Comparison of ENCODE assay signal across 24 mouse cellular contexts in the genomic region with DNA sequence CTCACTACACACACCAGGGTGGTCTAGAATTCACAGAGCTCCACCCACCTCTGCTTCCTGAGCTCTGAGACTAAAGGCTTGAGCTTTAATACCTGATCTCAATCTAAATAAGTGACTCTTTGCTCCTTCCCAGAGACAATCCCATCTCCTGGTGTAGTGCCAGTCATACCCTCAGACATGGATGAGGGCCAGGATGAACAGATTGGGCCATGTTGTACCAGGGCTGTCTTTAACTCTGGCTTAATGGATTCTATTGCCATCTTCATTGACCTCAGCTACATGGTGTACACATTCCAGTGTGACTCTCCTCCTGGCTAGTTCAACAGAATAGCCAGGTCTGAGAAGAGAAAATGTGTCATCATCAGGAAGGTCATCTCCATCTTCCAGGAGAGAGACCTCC. TPM values are rescaled to one million over a fixed set of nuclear protein-coding genes. Genes with fewer than 3 reads are reported as not detected.
DNase-seq lines count a peak whose midpoint lies in the region; ATAC-seq lines count a peak whose summit lies in the region.
"Had no signal": no experiment of that assay in that cellular context is flagged by ENCODE, and none has a peak within 500 bp of the region (broad histone marks: within the 10 kb centered on the region; RNA-seq: fewer than 3 reads in every experiment).

No protein-coding gene starts in this region.

- peak; percentile 52; the same call in 1 of the 2 replicates for ATAC-seq in cerebellum, adult (ENCODE audit: insufficient number of reproducible peaks, low FRiP score, low TSS enrichment)
- ATAC-seq: activated CD4-positive, CD25-positive, alpha-beta regulatory T cell, adult 4 months; forebrain, postnatal 0 days; intestine, embryonic 16.5 days; lung, postnatal 0 days; midbrain, embryonic 13.5 days had no signal

- DNase-seq in brain, adult 2 months (ENCODE audit: low read depth, low spot score): peak; percentile 60
- peak; percentile 55 for DNase-seq in cerebellum, adult 8-10 months
- DNase-seq in cerebellum, postnatal 25 days: peak; percentile 75 to 80
- no peak for DNase-seq in kidney, postnatal 10 days
- DNase-seq in adrenal gland, postnatal 36 days: no peak
- DNase-seq: adrenal gland, adult 8-10 months; B cell, adult 2 months; forebrain, postnatal 0 days; gastrocnemius, postnatal 10 days; kidney, adult 8-10 months; kidney, postnatal 36 days; liver, embryonic 13.5 days; lung, adult 18-20 months; retina, postnatal 1 day; right cerebral cortex, postnatal 14 days had no signal

RNA-seq across cellular contexts. Expression of gene Muc4, which starts 9.2 kb away (rescaled TPM):
- not detected for total RNA-seq in adrenal gland, postnatal 36 days (2021)
- total RNA-seq: adrenal gland, adult 8-10 months; common myeloid progenitor, adult 5-6 weeks; forebrain, postnatal 0 days; layer of hippocampus, adult 2 months; layer of hippocampus, postnatal 14 days; megakaryocyte-erythroid progenitor cell, adult 5-6 weeks had no signal

Comparison
In these comparisons a context has a peak if more than half of its experiments do, and no peak if none do; other contexts are left out.
1. DNase-seq: peak in brain, adult 2 months (single experiment), cerebellum, adult 8-10 months (single experiment) and cerebellum, postnatal 25 days (2 of 2); none in kidney, postnatal 10 days (single experiment) and adrenal gland, postnatal 36 days (0 of 2).